Mouse (Mus musculus): ENCODE results near the gene Rusc2.

DNA sequence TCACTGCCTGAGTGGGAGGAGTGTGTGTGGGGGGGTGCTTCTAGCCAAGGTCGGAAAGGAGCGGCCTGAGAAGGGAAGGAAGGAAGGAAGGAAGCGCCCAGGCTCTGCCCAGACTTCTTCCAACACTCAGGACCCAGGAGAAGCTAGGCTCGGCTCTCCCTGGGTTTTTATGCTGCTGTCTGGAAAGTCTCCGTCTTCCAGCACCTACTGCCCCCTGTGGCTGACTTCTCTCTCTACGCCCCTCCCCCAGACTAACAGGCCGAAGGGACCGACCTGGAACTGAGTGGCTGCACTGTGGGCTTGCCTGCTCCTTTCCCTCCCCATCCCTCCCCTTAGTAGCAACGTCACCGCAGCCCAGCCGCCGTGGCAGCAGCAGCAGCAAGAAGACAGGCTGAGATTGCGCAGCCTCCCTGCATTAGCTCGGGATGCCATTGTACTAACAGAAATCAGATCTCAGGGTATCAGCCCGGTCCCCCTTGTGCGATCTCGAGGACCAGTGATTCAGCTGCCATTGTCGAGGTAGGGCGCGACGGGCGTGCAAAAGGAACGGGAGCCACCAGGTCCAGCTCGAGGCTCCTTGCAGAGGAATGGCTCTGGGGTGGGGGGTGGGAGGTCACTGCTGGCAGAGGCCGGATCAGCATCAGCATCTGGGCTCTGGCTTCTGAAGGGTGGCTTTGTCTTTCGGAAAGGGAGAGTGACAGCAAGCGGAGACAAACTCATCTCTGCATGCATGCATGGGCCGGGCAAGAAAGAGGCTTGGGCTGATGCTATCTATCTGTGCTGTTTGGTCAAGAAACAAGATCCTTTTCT, 24.6 kb downstream of the Rusc2 start:
- TF ChIP-seq CTCF (IDR thresholded peaks at IDR 0.05; ENCODE audit: insufficient read depth, low read depth, low read length), result no peak
- TF ChIP-seq POLR2A (IDR thresholded peaks at IDR 0.05; ENCODE audit: insufficient read depth, low read depth, low read length), result peak; percentile 46; the same call in 1 of the 2 replicates

Data from olfactory bulb, adult 2 months (tissue).